Mouse (Mus musculus): Measurements from ENCODE around the gene Ppp1r26. TPM values are rescaled to one million over a fixed set of nuclear protein-coding genes. Genes with fewer than 3 reads are reported as not detected.
A peak's percentile ranks its signal among the peaks of the same experiment; 100 is the strongest.
"Not testable (repeated sequence)": the region's sequence is repeated elsewhere in the genome, so short reads cannot be mapped to it uniquely, and the experiment has no call there.

The Ppp1r26 gene
- polyA plus RNA-seq, 1 experiment from 2014 or later, result 2.9 TPM

GRCm38 (mm10) chr2:28470591-28470990 is 24.0 kb downstream of the Ppp1r26 start:
- peaks cover 3% of the 10 kb centered on the region; the same call in 1 of the 2 replicates for H3K9me3 ChIP-seq
- WGBS, result 95% methylated on average over 2 of the region's 2 CpGs
- no peak overlapping the region for H3K9ac ChIP-seq
- H3K4me2 ChIP-seq, result no peak overlapping the region
- peaks cover 18% of the 10 kb centered on the region for H3K4me1 ChIP-seq
- H3K27me3 ChIP-seq (replicated peaks), result peaks cover 13% of the 10 kb centered on the region
- H3K27ac ChIP-seq (replicated peaks), result no peak overlapping the region
- ATAC-seq (ENCODE audit: extremely low read depth, insufficient number of reproducible peaks, low FRiP score, low TSS enrichment), result no peak
- no peak overlapping the region for H3K4me3 ChIP-seq
- peaks cover 46% of the 10 kb centered on the region for H3K36me3 ChIP-seq

- not testable (repeated sequence) for H3K9me3 ChIP-seq; ATAC-seq (ENCODE audit: extremely low read depth, insufficient number of reproducible peaks, low FRiP score, low TSS enrichment); H3K27ac ChIP-seq (replicated peaks); H3K9ac ChIP-seq; H3K4me2 ChIP-seq; H3K27me3 ChIP-seq (replicated peaks); H3K4me1 ChIP-seq; H3K4me3 ChIP-seq
- 90% methylated on average over 8 of the region's 8 CpGs for WGBS
- peaks cover 46% of the 10 kb centered on the region for H3K36me3 ChIP-seq
These were observed 25.4 kb downstream of the Ppp1r26 start for GRCm38 (mm10) chr2:28472011-28472410.

- not testable (repeated sequence) for H3K27me3 ChIP-seq (replicated peaks); H3K4me3 ChIP-seq; H3K4me2 ChIP-seq; H3K9me3 ChIP-seq; H3K27ac ChIP-seq (replicated peaks); H3K36me3 ChIP-seq; H3K4me1 ChIP-seq; ATAC-seq (ENCODE audit: extremely low read depth, insufficient number of reproducible peaks, low FRiP score, low TSS enrichment); H3K9ac ChIP-seq
- WGBS, result 81% methylated on average over 5 of the region's 5 CpGs
These were observed 31.4 kb downstream of the Ppp1r26 start for GRCm38 (mm10) chr2:28477993-28478392.

- peak overlapping the region; percentile 6; the same call in 1 of the 2 replicates for H3K4me3 ChIP-seq
- no peaks in the 10 kb centered on the region for H3K27me3 ChIP-seq (replicated peaks)
- H3K4me2 ChIP-seq, result peak overlapping the region; percentile 20; the same call in 1 of the 2 replicates
- no peak overlapping the region for H3K27ac ChIP-seq (replicated peaks)
- H3K4me1 ChIP-seq, result no peaks in the 10 kb centered on the region
- H3K9ac ChIP-seq, result no peak overlapping the region
- ATAC-seq (ENCODE audit: extremely low read depth, insufficient number of reproducible peaks, low FRiP score, low TSS enrichment), result no peak
- H3K36me3 ChIP-seq, result no peaks in the 10 kb centered on the region
- no peaks in the 10 kb centered on the region for H3K9me3 ChIP-seq
- WGBS, result 68% methylated on average over 20 of the region's 20 CpGs
These were observed 32.9 kb downstream of the Ppp1r26 start for GRCm38 (mm10) chr2:28479208-28480204.

GRCm38 (mm10) chr2:28483861-28484260 is 37.3 kb downstream of the Ppp1r26 start:
- H3K27ac ChIP-seq (replicated peaks), result no peak overlapping the region
- WGBS, result 71% methylated on average over 2 of the region's 2 CpGs

GRCm38 (mm10) chr2:28494521-28494920 is 47.9 kb downstream of the Ppp1r26 start:
- Histone ChIP-seq H3K27me3 (replicated peaks) (no peaks in the 10 kb centered on the region), H3K4me1 (no peaks in the 10 kb centered on the region), H3K9ac (no peak overlapping the region), H3K27ac (replicated peaks) (no peak overlapping the region), H3K9me3 (no peaks in the 10 kb centered on the region), H3K4me3 (no peak overlapping the region), H3K4me2 (no peak overlapping the region), H3K36me3 (no peaks in the 10 kb centered on the region)
- no peak for ATAC-seq (ENCODE audit: extremely low read depth, insufficient number of reproducible peaks, low FRiP score, low TSS enrichment)
- WGBS, result 66% methylated on average over 2 of the region's 2 CpGs

More at GRCm38 (mm10) chr2:28483861-28484260, 37.3 kb downstream of the Ppp1r26 start:
- H3K4me1 ChIP-seq, result no peaks in the 10 kb centered on the region
- H3K36me3 ChIP-seq, result no peaks in the 10 kb centered on the region
- no peaks in the 10 kb centered on the region for H3K27me3 ChIP-seq (replicated peaks)
- no peak overlapping the region for H3K4me2 ChIP-seq
- H3K4me3 ChIP-seq, result no peak overlapping the region
- no peaks in the 10 kb centered on the region for H3K9me3 ChIP-seq
- no peak overlapping the region for H3K9ac ChIP-seq
- ATAC-seq (ENCODE audit: extremely low read depth, insufficient number of reproducible peaks, low FRiP score, low TSS enrichment), result no peak

- H3K4me1 ChIP-seq, result no peaks in the 10 kb centered on the region
- H3K9ac ChIP-seq, result no peak overlapping the region
- no peaks in the 10 kb centered on the region for H3K9me3 ChIP-seq
- WGBS, result 79% methylated on average over 14 of the region's 14 CpGs
- H3K36me3 ChIP-seq, result no peaks in the 10 kb centered on the region
- no peak overlapping the region for H3K4me3 ChIP-seq
- no peaks in the 10 kb centered on the region for H3K27me3 ChIP-seq (replicated peaks)
- H3K27ac ChIP-seq (replicated peaks), result no peak overlapping the region
- no peak for ATAC-seq (ENCODE audit: extremely low read depth, insufficient number of reproducible peaks, low FRiP score, low TSS enrichment)
- no peak overlapping the region for H3K4me2 ChIP-seq
These were observed 48.7 kb downstream of the Ppp1r26 start for GRCm38 (mm10) chr2:28495207-28495756.

- WGBS, result 73% methylated on average over 16 of the region's 16 CpGs
- Histone ChIP-seq H3K27ac (replicated peaks) (peak overlapping the region; percentile 32; the same call in 1 of the 2 replicates), H3K27me3 (replicated peaks) (no peaks in the 10 kb centered on the region), H3K4me1 (no peaks in the 10 kb centered on the region), H3K4me2 (no peak overlapping the region), H3K36me3 (no peaks in the 10 kb centered on the region), H3K4me3 (no peak overlapping the region), H3K9ac (no peak overlapping the region; the same call in 1 of the 2 replicates), H3K9me3 (no peaks in the 10 kb centered on the region)
- no peak for ATAC-seq (ENCODE audit: extremely low read depth, insufficient number of reproducible peaks, low FRiP score, low TSS enrichment)
These were observed 49.4 kb downstream of the Ppp1r26 start for GRCm38 (mm10) chr2:28495801-28496595.

- ATAC-seq (ENCODE audit: extremely low read depth, insufficient number of reproducible peaks, low FRiP score, low TSS enrichment), result no peak
- H3K36me3 ChIP-seq, result no peaks in the 10 kb centered on the region
- WGBS, result 62% methylated on average over 5 of the region's 5 CpGs
- H3K9ac ChIP-seq, result no peak within 1 kb of the TSS; the same call in 1 of the 2 replicates
- H3K27me3 ChIP-seq (replicated peaks), result no peaks in the 10 kb centered on the region; the same call in 1 of the 2 replicates
- H3K4me1 ChIP-seq, result no peaks in the 10 kb centered on the region
- peak within 1 kb of the TSS; percentile 32; the same call in 1 of the 2 replicates for H3K27ac ChIP-seq (replicated peaks)
- H3K4me2 ChIP-seq, result no peak within 1 kb of the TSS
- H3K9me3 ChIP-seq, result no peaks in the 10 kb centered on the region
- no peak within 1 kb of the TSS for H3K4me3 ChIP-seq
These were observed 50.1 kb downstream of the Ppp1r26 start, which contains the start of gene Gbgt1 for GRCm38 (mm10) chr2:28496671-28497070. TSS of gene Gbgt1 (plus strand) at chr2:28496891.

- 69% methylated on average over 5 of the region's 5 CpGs for WGBS
- H3K36me3 ChIP-seq, result no peaks in the 10 kb centered on the region
- H3K9me3 ChIP-seq, result no peaks in the 10 kb centered on the region
- H3K4me2 ChIP-seq, result no peak overlapping the region
- H3K27me3 ChIP-seq (replicated peaks), result peaks cover 5% of the 10 kb centered on the region; the same call in 1 of the 2 replicates
- no peak overlapping the region for H3K4me3 ChIP-seq
- H3K9ac ChIP-seq, result no peak overlapping the region
- H3K27ac ChIP-seq (replicated peaks), result no peak overlapping the region
- ATAC-seq (ENCODE audit: extremely low read depth, insufficient number of reproducible peaks, low FRiP score, low TSS enrichment), result no peak
- H3K4me1 ChIP-seq, result no peaks in the 10 kb centered on the region
These were observed 51.0 kb downstream of the Ppp1r26 start for GRCm38 (mm10) chr2:28497561-28497960.

- peaks cover 9% of the 10 kb centered on the region; the same call in 1 of the 2 replicates for H3K27me3 ChIP-seq (replicated peaks)
- H3K9me3 ChIP-seq, result no peaks in the 10 kb centered on the region
- H3K36me3 ChIP-seq, result no peaks in the 10 kb centered on the region
- no peak overlapping the region for H3K27ac ChIP-seq (replicated peaks)
- H3K9ac ChIP-seq, result no peak overlapping the region
- H3K4me1 ChIP-seq, result no peaks in the 10 kb centered on the region
- ATAC-seq (ENCODE audit: extremely low read depth, insufficient number of reproducible peaks, low FRiP score, low TSS enrichment), result no peak
- 63% methylated on average over 4 of the region's 4 CpGs for WGBS
- no peak overlapping the region for H3K4me3 ChIP-seq
- no peak overlapping the region for H3K4me2 ChIP-seq
These were observed 51.8 kb downstream of the Ppp1r26 start for GRCm38 (mm10) chr2:28498431-28498830.

All from heart, embryonic 13.5 days (tissue).